Mouse (Mus musculus) monocyte, adult 5-6 weeks (primary cell): ENCODE measurements around the gene Atp1b3. TPM values are rescaled to one million over a fixed set of nuclear protein-coding genes. Genes with fewer than 3 reads are reported as not detected.
A peak's percentile ranks its signal among the peaks of the same experiment; 100 is the strongest.
"Not testable (repeated sequence)": the region's sequence is repeated elsewhere in the genome, so short reads cannot be mapped to it uniquely, and the experiment has no call there.

Experiments used
- ATAC-seq: fragments of 153-309, 156-312 bp; replicated peaks from 2 replicates; pipeline ENCODE4 v1.8.0; 2017; ENCODE audit warnings: mild to moderate bottlenecking; ENCODE audit not compliant: low TSS enrichment, insufficient number of reproducible peaks, severe bottlenecking, poor library complexity, low FRiP score
- total RNA-seq: library from RNA; stranded (forward); fragments of 200-1000, 200-491, 200-594 nt; gene quantifications from 3 replicates; pipeline ENCODE4 v1.2.3, GENCODE M21; 2017

Atp1b3 gene
- total RNA-seq, 1 experiment from 2014 or later = 324 TPM

DNA sequence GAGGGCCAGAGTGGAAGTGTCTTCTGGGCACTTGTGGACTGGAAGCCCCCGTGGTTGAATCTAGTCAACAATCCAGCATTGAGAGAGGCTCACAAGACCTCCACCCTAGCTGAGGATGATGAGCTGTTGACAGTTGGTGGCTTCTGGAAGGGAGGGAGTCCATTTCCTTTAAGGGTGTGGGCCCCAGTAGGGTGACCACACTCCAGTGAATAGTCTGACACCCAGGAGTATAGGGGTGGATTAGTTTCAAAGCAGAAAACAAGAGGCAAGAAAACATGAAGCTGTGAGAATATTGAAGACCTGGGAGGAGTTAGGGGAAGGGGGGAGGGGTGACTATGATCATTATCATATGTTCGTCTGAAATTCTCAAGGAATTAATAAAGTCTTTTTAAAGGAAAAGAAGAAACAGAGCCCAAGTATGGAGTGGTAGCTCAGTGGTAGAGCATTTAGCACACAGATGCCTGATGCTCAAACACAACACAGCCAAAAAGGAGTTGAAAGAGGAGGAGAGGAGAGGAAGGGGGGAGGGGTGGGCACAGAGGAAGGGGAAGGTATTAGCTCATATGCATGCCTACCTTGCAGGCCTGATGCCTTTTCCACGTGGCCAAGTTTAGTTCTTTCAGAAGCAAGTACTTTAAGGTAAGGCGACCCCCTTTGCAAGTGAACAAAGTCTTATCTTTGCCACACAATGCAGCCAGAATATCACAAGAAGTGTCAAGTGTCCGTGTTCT, 5.6 kb upstream of the Atp1b3 start:
- 0 out of 2 replicates have a peak, but pooled peaks have one; percentile 48 for ATAC-seq

DNA sequence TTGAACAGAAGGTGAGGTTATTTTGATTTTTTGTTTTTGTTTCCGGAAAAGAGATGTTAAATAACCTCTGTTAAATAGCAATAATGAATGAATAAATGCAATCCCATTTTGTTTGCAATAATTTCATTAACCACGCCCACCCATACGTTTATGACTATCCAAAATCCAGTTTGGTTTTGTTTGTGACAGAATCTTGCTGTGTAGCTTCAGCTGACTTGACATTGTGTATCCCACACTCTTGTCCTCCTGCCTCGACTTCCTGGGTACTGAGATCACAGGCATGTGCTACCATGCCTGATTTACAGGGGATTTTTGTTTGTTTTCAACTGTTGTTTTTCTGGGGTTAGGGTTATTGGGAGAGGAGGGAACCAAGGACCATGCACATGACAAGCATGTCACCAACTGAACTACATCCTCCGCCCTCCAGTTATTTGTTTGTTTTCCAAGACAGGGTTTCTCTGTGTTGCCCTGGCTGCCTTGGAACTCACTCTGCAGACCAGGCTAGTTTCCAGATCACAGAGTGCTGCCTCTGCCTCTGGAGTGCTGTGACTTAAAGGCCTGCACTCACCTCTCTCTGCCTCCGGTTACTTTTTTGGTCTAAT, 1.1 kb upstream of the Atp1b3 start:
- ATAC-seq = no peak

DNA sequence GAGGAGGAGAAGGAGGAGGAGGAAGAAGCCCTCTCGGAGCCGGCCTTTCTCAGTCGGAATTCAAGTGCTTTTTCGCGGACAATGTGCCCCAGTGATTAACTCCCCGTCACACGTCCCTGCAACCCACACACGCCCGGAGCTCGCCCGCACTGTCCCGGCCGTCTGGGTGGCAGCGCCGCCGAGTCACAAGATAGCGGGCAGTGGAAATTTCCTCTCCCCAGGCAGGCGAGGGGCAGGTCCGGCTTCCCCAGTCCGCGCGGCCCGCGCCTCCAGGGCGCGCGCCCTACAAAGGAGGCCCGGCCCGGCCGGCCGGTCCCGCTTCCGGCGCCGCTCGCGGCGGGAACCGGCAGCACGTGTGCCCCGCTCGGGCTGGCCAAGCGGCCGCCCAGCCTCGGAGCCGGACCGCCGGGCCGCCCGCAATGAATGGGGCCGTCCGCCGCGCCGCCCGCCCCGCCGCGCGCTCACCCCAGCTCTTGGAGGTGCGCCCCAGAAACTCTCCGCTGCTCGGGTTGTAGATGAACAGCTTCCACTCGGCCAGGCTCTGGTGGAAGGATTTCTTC, 581 bp downstream of the Atp1b3 start:
- peak; percentile 54 for ATAC-seq

DNA sequence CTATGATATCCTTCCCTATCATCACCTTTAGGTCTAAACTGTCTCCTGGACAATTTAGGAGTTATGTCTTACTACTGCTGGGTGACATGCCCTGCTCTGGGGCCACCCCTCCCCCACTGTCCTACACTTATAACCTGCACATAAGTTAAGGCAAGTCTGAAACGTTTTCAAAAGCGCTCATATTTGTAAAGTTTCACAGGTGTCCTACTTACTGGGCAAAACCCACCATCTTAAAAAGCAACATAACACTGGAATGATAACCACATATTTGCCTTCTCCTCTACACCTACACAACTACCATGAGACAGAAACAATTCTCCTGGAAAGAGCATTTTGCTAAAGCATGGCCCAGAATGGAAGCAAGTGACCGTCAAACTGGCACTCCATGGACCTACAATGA, 4.2 kb downstream of the Atp1b3 start:
- no peak for ATAC-seq

- no peak for ATAC-seq
Measured at GRCm38 (mm10) chr9:96353799-96354198, 10.4 kb downstream of the Atp1b3 start.

DNA sequence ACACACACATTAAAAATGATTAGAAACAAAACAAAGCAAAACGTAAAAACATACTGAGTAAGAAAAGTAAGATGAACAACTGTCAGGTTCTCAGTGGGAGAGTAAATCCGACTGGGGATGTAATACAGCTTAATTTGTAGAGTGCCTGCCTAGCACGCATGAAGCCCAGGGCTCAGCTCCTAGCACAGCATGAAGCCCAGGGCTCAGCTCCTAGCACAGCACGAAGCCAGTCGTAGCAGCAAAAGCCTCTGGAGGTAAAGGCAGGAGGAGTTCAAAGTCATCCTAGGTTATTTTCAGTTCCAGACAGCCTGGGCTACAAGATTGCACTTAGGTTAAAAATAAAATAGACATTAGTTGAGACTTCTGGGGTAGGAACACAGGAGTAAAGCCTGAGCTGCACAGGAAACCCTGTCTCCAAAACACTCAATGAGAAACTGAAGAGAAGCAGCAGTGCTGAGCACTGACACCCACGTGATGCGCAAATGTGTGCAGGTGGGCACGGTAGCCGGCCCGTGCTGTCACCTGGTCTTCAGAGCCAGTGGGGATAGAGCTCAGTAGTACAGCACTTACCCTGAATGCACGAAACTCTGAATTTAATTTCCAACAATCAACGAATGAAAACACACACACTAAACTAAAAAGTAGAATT, 11.0 kb downstream of the Atp1b3 start:
- no peak for ATAC-seq

DNA sequence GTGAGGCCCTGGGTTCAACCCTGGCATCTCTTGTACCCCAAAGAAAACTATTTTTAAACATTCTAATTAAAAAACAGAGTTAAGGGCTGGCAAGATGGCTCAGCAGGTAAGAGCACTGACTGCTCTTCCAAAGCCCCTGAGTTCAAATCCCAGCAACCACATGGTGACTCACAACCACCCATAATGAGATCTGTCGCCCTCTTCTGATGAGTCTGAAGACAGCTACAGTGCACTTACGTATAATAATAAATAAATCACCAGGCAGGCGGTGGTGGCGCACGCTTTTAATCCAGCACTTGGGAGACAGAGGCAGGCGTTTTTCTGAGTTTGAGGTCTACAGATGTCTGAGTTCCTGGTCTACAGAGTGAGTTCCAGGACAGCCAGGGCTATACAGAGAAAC, 12.5 kb downstream of the Atp1b3 start:
- ATAC-seq = not testable (repeated sequence)

DNA sequence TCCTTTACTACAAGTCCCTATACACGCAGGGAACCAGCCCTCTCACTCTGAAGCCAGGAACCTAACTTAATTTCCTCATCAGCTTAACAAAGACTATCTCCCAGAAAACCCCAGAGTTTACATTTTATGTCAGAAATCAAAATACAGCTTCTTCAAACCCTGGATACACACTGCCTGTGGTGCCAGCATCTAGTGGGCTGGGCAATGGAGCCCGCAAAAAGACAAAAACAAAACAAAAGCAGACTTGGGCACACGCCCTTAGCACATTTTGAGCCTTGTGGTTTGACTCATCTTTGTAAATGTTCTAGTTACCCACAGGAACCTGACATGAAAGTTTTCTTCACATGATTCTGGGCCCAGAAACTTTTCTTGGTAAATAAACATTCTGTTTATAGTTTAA, 13.8 kb downstream of the Atp1b3 start:
- peak; percentile 60; the same call in 1 of the 2 replicates for ATAC-seq

- ATAC-seq = peak; percentile 79
Measured at GRCm38 (mm10) chr9:96350010-96350409, 14.2 kb downstream of the Atp1b3 start.

GRCm38 (mm10) chr9:96348885-96349284, 15.4 kb downstream of the Atp1b3 start:
- ATAC-seq = no peak

GRCm38 (mm10) chr9:96345750-96346149, 18.5 kb downstream of the Atp1b3 start:
- ATAC-seq = no peak

GRCm38 (mm10) chr9:96331146-96331545, 33.1 kb downstream of the Atp1b3 start:
- ATAC-seq = no peak

DNA sequence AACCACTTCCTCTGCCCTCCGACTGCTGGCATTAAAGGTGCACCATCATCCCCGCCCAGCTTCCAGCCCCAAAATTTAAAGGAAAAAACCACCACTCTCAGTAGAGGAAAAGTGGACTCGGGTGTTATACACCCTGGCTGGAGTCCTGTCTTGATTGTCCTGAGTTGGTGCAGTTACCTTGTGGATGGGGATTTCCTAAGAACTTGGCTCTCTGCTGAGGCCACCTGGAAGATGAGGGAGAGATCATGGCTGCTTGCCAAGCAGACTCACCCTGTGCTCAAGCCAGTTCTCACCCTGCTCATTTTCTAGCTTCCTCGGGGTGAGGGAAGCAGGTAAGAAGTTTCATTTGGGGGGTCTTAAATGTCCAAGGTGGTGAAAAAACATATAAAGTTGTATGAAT, 36.0 kb downstream of the Atp1b3 start:
- ATAC-seq = no peak

DNA sequence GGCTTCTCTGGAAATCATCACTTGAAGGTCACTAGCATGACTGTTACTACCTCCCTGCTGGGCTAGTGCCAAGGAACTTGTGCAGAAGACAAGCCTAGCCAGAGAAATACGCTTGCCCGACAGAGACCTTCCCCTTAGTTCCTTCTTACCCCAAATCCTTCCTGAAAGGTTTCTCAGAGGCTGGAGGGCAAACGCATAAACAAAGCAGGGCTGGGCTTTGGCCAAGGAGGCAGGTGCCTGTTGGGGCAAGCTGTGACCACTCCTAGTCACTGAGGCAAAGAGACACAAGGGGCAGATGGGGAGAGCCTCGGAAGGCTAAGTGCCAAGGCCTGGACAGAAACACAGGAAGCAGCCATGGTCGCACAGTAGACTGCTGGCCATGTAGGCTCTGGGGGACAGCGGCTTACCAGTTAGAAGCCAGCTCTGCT, 37.7 kb downstream of the Atp1b3 start:
- no peak for ATAC-seq

DNA sequence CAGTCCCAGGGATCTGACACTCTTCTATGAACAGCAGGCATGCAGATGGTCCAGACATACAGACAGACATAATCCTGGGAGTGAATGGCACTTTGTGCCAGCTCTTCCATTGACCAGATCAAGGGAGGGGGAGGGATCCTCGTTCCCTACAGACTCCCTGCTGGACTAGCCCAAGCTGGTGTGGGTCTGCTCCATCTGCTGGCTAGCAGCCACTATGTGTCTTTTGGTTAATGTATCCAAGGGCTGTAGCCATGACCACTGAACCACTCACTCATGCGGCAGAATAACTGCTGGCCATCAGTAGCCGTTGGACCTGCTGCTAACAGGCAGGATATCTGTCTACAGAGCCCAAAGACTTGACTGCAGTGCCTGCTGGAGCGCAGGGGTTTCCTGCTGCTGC, 39.7 kb downstream of the Atp1b3 start:
- ATAC-seq = no peak

GRCm38 (mm10) chr9:96322411-96323152, 41.7 kb downstream of the Atp1b3 start:
- ATAC-seq = no peak

GRCm38 (mm10) chr9:96320551-96320980, 43.7 kb downstream of the Atp1b3 start:
- no peak for ATAC-seq

GRCm38 (mm10) chr9:96319333-96319732, 44.9 kb downstream of the Atp1b3 start:
- no peak for ATAC-seq

DNA sequence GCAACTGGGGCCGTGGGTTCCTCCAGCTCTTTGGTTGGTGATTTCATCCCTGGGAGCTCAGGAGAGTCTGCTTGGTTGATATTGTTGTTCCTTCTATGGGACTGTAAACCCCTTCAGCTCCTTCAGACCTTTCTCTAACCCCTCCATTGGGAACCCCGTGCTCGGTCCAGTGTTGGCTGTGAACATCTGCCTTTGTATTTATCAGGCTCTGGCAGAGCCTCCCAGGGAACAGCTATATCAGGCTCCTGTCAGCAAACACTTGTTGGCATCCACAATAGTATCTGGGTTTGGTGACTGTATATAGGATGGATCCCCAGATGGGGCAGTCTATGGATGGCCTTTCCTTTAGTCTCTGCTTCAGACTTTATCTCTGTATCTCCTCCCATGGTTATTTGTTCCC, 52.2 kb downstream of the Atp1b3 start:
- ATAC-seq = no peak
